Mouse (Mus musculus) limb, embryonic 14.5 days (tissue): ENCODE measurements around the gene Ankrd44. TPM values are rescaled to one million over a fixed set of nuclear protein-coding genes. Genes with fewer than 3 reads are reported as not detected.

Experiments used
- ATAC-seq: fragments of 200-750 bp; cut with Nextera tagmentation; 2 replicates; pipeline ENCODE4 v1.8.0; 2017; ENCODE audit warnings: low read depth, moderate number of reproducible peaks, moderate TSS enrichment; ENCODE audit not compliant: low FRiP score
- DNase-seq: peaks from one replicate; pipeline ENCODE4 v3.0.0-alpha.2; 2015; ENCODE audit warnings: low spot score
- H3K27ac ChIP-seq: fragments of 300-500 bp; sonication (generic); replicated peaks from 2 replicates; pipeline ENCODE4 v1.5.1; 2014; ENCODE audit warnings: low read depth, mild to moderate bottlenecking, low read length, moderate library complexity, mixed read lengths
- H3K27me3 ChIP-seq: fragments of 300-500 bp; sonication (generic); 2 replicates; pipeline ENCODE4 v1.6.1; 2014; ENCODE audit warnings: low read length, mixed read lengths; ENCODE audit not compliant: control insufficient read depth, insufficient read depth
- H3K36me3 ChIP-seq: fragments of 300-500 bp; sonication (generic); 2 replicates; pipeline ENCODE4 v1.6.1; 2014; ENCODE audit warnings: mild to moderate bottlenecking, low read length, moderate library complexity, mixed read lengths; ENCODE audit not compliant: control insufficient read depth, insufficient read depth
- H3K4me1 ChIP-seq: fragments of 300-500 bp; sonication (generic); 2 replicates; pipeline ENCODE4 v1.6.1; 2014; ENCODE audit warnings: antibody characterized with exemption, low read length, mixed read lengths; ENCODE audit not compliant: control insufficient read depth, insufficient read depth
- H3K4me2 ChIP-seq: fragments of 300-500 bp; sonication (generic); replicated peaks from 2 replicates; pipeline ENCODE4 v1.6.1; 2014; ENCODE audit warnings: low read depth, mild to moderate bottlenecking, low read length, moderate library complexity; ENCODE audit not compliant: severe bottlenecking
- H3K4me3 ChIP-seq: fragments of 300-500 bp; sonication (generic); replicated peaks from 2 replicates; pipeline ENCODE4 v1.5.1; 2014; ENCODE audit warnings: low read length
- H3K9ac ChIP-seq: fragments of 300-500 bp; sonication (generic); 2 replicates; pipeline ENCODE4 v1.6.1; 2014; ENCODE audit warnings: mild to moderate bottlenecking, low read depth, low read length, moderate library complexity; ENCODE audit not compliant: severe bottlenecking
- H3K9me3 ChIP-seq: fragments of 300-500 bp; sonication (generic); 2 replicates; pipeline ENCODE4 v1.6.1; 2016; ENCODE audit warnings: low read length; ENCODE audit not compliant: control insufficient read depth
- POLR2A ChIP-seq: fragments of 200-500 bp; IDR thresholded peaks from 2 replicates; pipeline ENCODE4 v1.8.0; 2012; ENCODE audit warnings: inconsistent platforms, mild to moderate bottlenecking, moderate library complexity, borderline replicate concordance; ENCODE audit not compliant: insufficient read depth, insufficient read length; ENCODE audit errors: extremely low read depth
- WGBS: fragments of 180-500 bp; shearing (Covaris S2); extraction: QIAGEN DNeasy Blood & Tissue Kit; methylation state at CpG from one replicate; pipeline ENCODE4 v1.1.7; 2014; 5-methylcytosine and 5-hydroxymethylcytosine counted together
- polyA plus RNA-seq, 2 experiments: library from polyadenylated mRNA; depleted of rRNA in 1 of 2; stranded (reverse) in 1 of 2; unstranded in 1 of 2; fragments of >200 nt; fragmentation: Nextera tagmentation in 1 of 2; extraction: Ambion mirVana in 1 of 2; gene quantifications; 2 replicates each; pipeline versions ENCODE4 v1.2.1 to v1.2.3; 2012 to 2014

Ankrd44 gene
- polyA plus RNA-seq, 2 experiments = 23.5 to 38.8 TPM

DNA sequence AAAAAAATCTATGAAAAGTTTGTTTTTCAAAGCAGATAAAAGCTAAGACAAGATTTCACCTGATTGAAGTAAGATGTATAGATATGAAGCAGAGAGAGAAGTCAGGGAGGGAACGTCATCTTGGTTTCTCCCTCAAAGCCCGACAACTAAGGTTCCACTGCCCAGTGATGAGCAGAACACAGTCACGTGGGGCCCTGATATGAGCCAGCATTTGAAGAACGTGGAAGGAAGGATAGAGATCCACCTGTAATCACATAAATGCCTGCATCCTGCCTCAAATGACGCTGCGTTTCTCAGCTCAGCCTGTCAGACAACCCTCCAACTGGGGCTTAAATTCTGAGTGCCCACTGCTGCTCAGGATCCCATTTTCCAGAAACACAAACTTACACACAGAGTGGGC is 52.1 kb downstream of the Ankrd44 start:
- H3K4me1 ChIP-seq = peaks cover 15% of the 10 kb centered on the region
- H3K27ac ChIP-seq = no peak overlapping the region
- ATAC-seq (no peak), DNase-seq (no peak)
- no peak overlapping the region for H3K4me3 ChIP-seq
- H3K4me2 ChIP-seq = no peak overlapping the region
- H3K27me3 ChIP-seq = no peaks in the 10 kb centered on the region
- no peak for TF ChIP-seq POLR2A
- no peak overlapping the region for H3K9ac ChIP-seq
- no peaks in the 10 kb centered on the region for H3K9me3 ChIP-seq
- 0 out of 2 replicates have a peak, but pooled peaks cover 3% of the 10 kb centered on the region for H3K36me3 ChIP-seq
- WGBS = 75% methylated on average over 6 of the region's 6 CpGs

DNA sequence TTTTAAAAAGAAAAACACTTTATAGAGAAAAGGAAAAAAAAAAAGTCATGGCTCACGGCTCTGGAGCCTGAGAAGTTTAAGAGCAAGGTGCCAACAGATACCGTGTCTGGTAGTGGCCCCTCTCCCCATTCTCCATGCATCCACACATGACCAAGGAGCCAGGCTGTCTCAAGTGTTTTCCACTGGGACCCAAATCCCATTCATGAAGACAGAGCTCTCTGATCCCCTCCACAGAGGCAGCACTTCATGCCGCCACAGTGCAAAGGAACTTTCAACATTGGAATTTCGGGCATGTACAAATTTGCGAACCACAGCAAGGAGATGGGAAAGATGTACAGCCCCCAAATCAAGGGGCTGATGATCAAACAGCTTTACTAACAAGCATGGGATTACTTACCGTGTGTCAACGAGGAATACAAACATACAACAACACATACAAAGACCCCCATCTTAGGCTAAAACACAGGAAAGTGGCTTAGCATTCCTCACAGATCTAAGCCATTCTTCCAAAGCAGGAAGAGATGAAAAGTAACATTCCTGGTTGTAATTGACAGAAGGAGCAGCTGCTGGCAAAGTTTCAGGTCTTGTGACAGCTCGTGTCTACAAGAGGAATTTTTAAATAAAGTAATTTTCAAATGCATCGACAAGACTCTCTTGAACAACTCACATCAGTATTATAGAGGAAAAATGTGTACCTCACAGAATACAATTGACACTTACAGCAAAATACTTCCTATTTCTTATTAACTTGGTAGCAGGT is 53.1 kb downstream of the Ankrd44 start:
- ATAC-seq = no peak
- DNase-seq = no peak
- peaks cover 16% of the 10 kb centered on the region for H3K4me1 ChIP-seq
- H3K9ac ChIP-seq = no peak overlapping the region
- no peak overlapping the region for H3K27ac ChIP-seq
- 0 out of 2 replicates have a peak, but pooled peaks cover 3% of the 10 kb centered on the region for H3K36me3 ChIP-seq
- WGBS = 65% methylated on average over 9 of the region's 9 CpGs
- no peak overlapping the region for H3K4me2 ChIP-seq
- TF ChIP-seq POLR2A = no peak
- no peaks in the 10 kb centered on the region for H3K27me3 ChIP-seq
- no peaks in the 10 kb centered on the region for H3K9me3 ChIP-seq
- H3K4me3 ChIP-seq = no peak overlapping the region

DNA sequence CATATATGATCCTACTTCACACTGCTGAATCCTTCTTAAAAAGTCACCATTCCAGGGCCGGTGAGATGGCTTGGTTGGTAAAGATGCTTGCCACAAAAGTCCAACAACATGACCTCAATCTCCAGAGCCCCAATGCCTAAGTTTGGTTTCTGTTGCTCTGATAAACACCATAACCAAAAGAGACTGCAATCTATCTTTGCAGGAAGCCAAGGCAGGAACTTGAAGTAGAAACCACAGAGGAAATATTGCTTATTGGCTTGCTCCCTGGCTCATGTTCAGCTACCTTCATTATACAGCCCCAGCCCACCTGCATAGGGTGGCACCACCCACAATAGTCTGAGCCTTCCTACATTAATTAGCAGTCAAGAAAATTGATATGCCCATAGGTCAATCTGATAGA is 54.9 kb downstream of the Ankrd44 start:
- no peak overlapping the region for H3K4me3 ChIP-seq
- no peak overlapping the region for H3K27ac ChIP-seq
- H3K4me1 ChIP-seq = peaks cover 22% of the 10 kb centered on the region
- no peaks in the 10 kb centered on the region for H3K27me3 ChIP-seq
- no peak for ATAC-seq
- DNase-seq = no peak
- H3K36me3 ChIP-seq = no peaks in the 10 kb centered on the region
- H3K9me3 ChIP-seq = no peaks in the 10 kb centered on the region
- WGBS = 100% methylated on average over 1 of the region's 1 CpGs
- no peak for TF ChIP-seq POLR2A
- no peak overlapping the region for H3K9ac ChIP-seq
- H3K4me2 ChIP-seq = no peak overlapping the region

DNA sequence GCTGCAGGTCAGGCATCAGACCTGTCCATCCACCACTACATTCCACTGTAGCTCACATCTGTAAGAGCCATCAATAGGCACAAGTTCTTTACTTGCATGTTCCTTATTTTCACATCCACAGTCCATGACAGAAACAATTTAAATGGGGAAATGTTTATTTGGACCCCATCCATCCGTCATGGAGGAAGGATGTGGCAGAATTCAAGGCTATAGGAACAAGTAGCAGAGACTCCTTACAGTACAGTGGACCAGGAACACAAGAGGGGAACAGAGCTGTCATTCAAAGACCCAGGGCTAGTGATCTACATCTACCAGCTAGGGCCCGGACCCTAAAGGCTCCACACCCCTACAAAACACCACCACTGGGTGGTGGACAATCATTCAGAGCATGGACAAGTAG is 55.6 kb downstream of the Ankrd44 start:
- Histone ChIP-seq H3K9me3 (no peaks in the 10 kb centered on the region), H3K4me3 (no peak overlapping the region), H3K27ac (no peak overlapping the region), H3K4me1 (peaks cover 22% of the 10 kb centered on the region), H3K4me2 (no peak overlapping the region), H3K36me3 (no peaks in the 10 kb centered on the region), H3K27me3 (no peaks in the 10 kb centered on the region), H3K9ac (no peak overlapping the region)
- 100% methylated on average over 2 of the region's 2 CpGs for WGBS
- ATAC-seq (no peak), DNase-seq (no peak)
- TF ChIP-seq POLR2A = no peak

DNA sequence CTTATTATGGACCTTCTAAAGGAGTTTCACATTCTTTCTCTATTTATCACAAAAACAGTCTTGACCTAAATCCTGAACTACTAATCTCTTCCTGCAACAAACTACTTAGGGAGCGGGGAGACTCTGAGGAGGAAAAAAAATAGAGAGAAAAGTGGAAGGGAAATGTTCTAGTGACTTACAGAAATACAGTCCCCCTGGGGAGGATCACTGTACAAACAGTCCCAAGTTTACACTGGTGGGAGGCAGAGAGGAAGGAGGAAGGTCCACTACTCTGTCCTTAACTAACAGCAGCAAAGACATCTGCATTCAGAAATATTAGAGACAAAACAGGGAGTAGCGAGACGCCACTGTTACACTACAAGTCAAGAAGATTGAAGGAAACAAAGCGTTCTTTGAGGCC is 59.0 kb downstream of the Ankrd44 start:
- Histone ChIP-seq H3K9ac (no peak overlapping the region), H3K27me3 (no peaks in the 10 kb centered on the region), H3K27ac (no peak overlapping the region), H3K36me3 (no peaks in the 10 kb centered on the region), H3K9me3 (no peaks in the 10 kb centered on the region), H3K4me3 (no peak overlapping the region), H3K4me2 (no peak overlapping the region), H3K4me1 (peaks cover 31% of the 10 kb centered on the region)
- DNase-seq (no peak), ATAC-seq (no peak)
- WGBS = 49% methylated on average over 4 of the region's 4 CpGs
- TF ChIP-seq POLR2A = no peak
